Mouse (Mus musculus): ENCODE data around the gene Tnfrsf14. TPM values are rescaled to one million over a fixed set of nuclear protein-coding genes. Genes with fewer than 3 reads are reported as not detected.

The Tnfrsf14 gene
- polyA plus RNA-seq, 1 experiment from 2014 or later = 0.42 TPM

- Histone ChIP-seq H3K9ac (ENCODE audit: low read depth, low read length) (no peak overlapping the region), H3K27me3 (ENCODE audit: control insufficient read depth, insufficient read depth, low read length) (no peaks in the 10 kb centered on the region), H3K4me1 (ENCODE audit: control insufficient read depth, insufficient read depth, low read length) (no peaks in the 10 kb centered on the region), H3K4me3 (ENCODE audit: low read length) (no peak overlapping the region), H3K27ac (ENCODE audit: low read depth, low read length) (no peak overlapping the region), H3K4me2 (replicated peaks; ENCODE audit: low read depth, low read length) (no peak overlapping the region), H3K36me3 (ENCODE audit: control insufficient read depth, insufficient read depth, low read length) (no peaks in the 10 kb centered on the region), H3K9me3 (ENCODE audit: control insufficient read depth, low read length) (no peaks in the 10 kb centered on the region)
- ATAC-seq (ENCODE audit: low FRiP score, low TSS enrichment) = no peak
- WGBS = 81% methylated on average over 10 of the region's 10 CpGs
Observed at GRCm38 (mm10) chr4:154942632-154943322, 14.4 kb upstream of the Tnfrsf14 start.

- Histone ChIP-seq H3K4me3 (ENCODE audit: low read length) (no peak overlapping the region), H3K9ac (ENCODE audit: low read depth, low read length) (no peak overlapping the region), H3K27ac (ENCODE audit: low read depth, low read length) (no peak overlapping the region), H3K36me3 (ENCODE audit: control insufficient read depth, insufficient read depth, low read length) (no peaks in the 10 kb centered on the region), H3K4me1 (ENCODE audit: control insufficient read depth, insufficient read depth, low read length) (no peaks in the 10 kb centered on the region), H3K4me2 (replicated peaks; ENCODE audit: low read depth, low read length) (no peak overlapping the region), H3K9me3 (ENCODE audit: control insufficient read depth, low read length) (no peaks in the 10 kb centered on the region), H3K27me3 (ENCODE audit: control insufficient read depth, insufficient read depth, low read length) (no peaks in the 10 kb centered on the region)
- no peak for ATAC-seq (ENCODE audit: low FRiP score, low TSS enrichment)
- WGBS = 82% methylated on average over 5 of the region's 5 CpGs
Observed at GRCm38 (mm10) chr4:154941831-154942230, 13.5 kb upstream of the Tnfrsf14 start.

- no peak overlapping the region for H3K27ac ChIP-seq (ENCODE audit: low read depth, low read length)
- H3K27me3 ChIP-seq (ENCODE audit: control insufficient read depth, insufficient read depth, low read length) = no peaks in the 10 kb centered on the region
- H3K4me2 ChIP-seq (replicated peaks; ENCODE audit: low read depth, low read length) = no peak overlapping the region
- no peak overlapping the region for H3K4me3 ChIP-seq (ENCODE audit: low read length)
- ATAC-seq (ENCODE audit: low FRiP score, low TSS enrichment) = no peak
- no peaks in the 10 kb centered on the region for H3K4me1 ChIP-seq (ENCODE audit: control insufficient read depth, insufficient read depth, low read length)
- no peaks in the 10 kb centered on the region for H3K36me3 ChIP-seq (ENCODE audit: control insufficient read depth, insufficient read depth, low read length)
- no peaks in the 10 kb centered on the region for H3K9me3 ChIP-seq (ENCODE audit: control insufficient read depth, low read length)
- WGBS = 91% methylated on average over 2 of the region's 2 CpGs
- no peak overlapping the region for H3K9ac ChIP-seq (ENCODE audit: low read depth, low read length)
Observed at GRCm38 (mm10) chr4:154940156-154940555, 11.8 kb upstream of the Tnfrsf14 start.

- no peaks in the 10 kb centered on the region for H3K36me3 ChIP-seq (ENCODE audit: control insufficient read depth, insufficient read depth, low read length)
- H3K4me3 ChIP-seq (ENCODE audit: low read length) = no peak overlapping the region
- no peak for ATAC-seq (ENCODE audit: low FRiP score, low TSS enrichment)
- WGBS = 83% methylated on average over 1 of the region's 1 CpGs
- H3K9ac ChIP-seq (ENCODE audit: low read depth, low read length) = no peak overlapping the region
- no peaks in the 10 kb centered on the region for H3K27me3 ChIP-seq (ENCODE audit: control insufficient read depth, insufficient read depth, low read length)
- no peak overlapping the region for H3K27ac ChIP-seq (ENCODE audit: low read depth, low read length)
- no peaks in the 10 kb centered on the region for H3K4me1 ChIP-seq (ENCODE audit: control insufficient read depth, insufficient read depth, low read length)
- no peaks in the 10 kb centered on the region for H3K9me3 ChIP-seq (ENCODE audit: control insufficient read depth, low read length)
- no peak overlapping the region for H3K4me2 ChIP-seq (replicated peaks; ENCODE audit: low read depth, low read length)
Observed at GRCm38 (mm10) chr4:154937746-154938145, 9.4 kb upstream of the Tnfrsf14 start.

GRCm38 (mm10) chr4:154936542-154937255, 8.3 kb upstream of the Tnfrsf14 start:
- Histone ChIP-seq H3K9ac (ENCODE audit: low read depth, low read length) (no peak overlapping the region), H3K4me3 (ENCODE audit: low read length) (no peak overlapping the region), H3K4me1 (ENCODE audit: control insufficient read depth, insufficient read depth, low read length) (no peaks in the 10 kb centered on the region), H3K27me3 (ENCODE audit: control insufficient read depth, insufficient read depth, low read length) (no peaks in the 10 kb centered on the region), H3K36me3 (ENCODE audit: control insufficient read depth, insufficient read depth, low read length) (no peaks in the 10 kb centered on the region), H3K4me2 (replicated peaks; ENCODE audit: low read depth, low read length) (no peak overlapping the region), H3K27ac (ENCODE audit: low read depth, low read length) (no peak overlapping the region), H3K9me3 (ENCODE audit: control insufficient read depth, low read length) (no peaks in the 10 kb centered on the region)
- ATAC-seq (ENCODE audit: low FRiP score, low TSS enrichment) = no peak
- 62% methylated on average over 8 of the region's 8 CpGs for WGBS

- ATAC-seq (ENCODE audit: low FRiP score, low TSS enrichment) = no peak
- WGBS = 75% methylated on average over 7 of the region's 7 CpGs
- no peaks in the 10 kb centered on the region for H3K36me3 ChIP-seq (ENCODE audit: control insufficient read depth, insufficient read depth, low read length)
- H3K4me2 ChIP-seq (replicated peaks; ENCODE audit: low read depth, low read length) = no peak overlapping the region
- no peaks in the 10 kb centered on the region for H3K4me1 ChIP-seq (ENCODE audit: control insufficient read depth, insufficient read depth, low read length)
- H3K4me3 ChIP-seq (ENCODE audit: low read length) = no peak overlapping the region
- no peaks in the 10 kb centered on the region for H3K27me3 ChIP-seq (ENCODE audit: control insufficient read depth, insufficient read depth, low read length)
- no peak overlapping the region for H3K27ac ChIP-seq (ENCODE audit: low read depth, low read length)
- H3K9me3 ChIP-seq (ENCODE audit: control insufficient read depth, low read length) = no peaks in the 10 kb centered on the region
- H3K9ac ChIP-seq (ENCODE audit: low read depth, low read length) = no peak overlapping the region
Observed at GRCm38 (mm10) chr4:154935788-154936187, 7.4 kb upstream of the Tnfrsf14 start.

GRCm38 (mm10) chr4:154934800-154935199, 6.4 kb upstream of the Tnfrsf14 start:
- no peaks in the 10 kb centered on the region for H3K4me1 ChIP-seq (ENCODE audit: control insufficient read depth, insufficient read depth, low read length)
- no peak overlapping the region for H3K4me3 ChIP-seq (ENCODE audit: low read length)
- no peaks in the 10 kb centered on the region for H3K36me3 ChIP-seq (ENCODE audit: control insufficient read depth, insufficient read depth, low read length)
- H3K27ac ChIP-seq (ENCODE audit: low read depth, low read length) = no peak overlapping the region
- no peak overlapping the region for H3K4me2 ChIP-seq (replicated peaks; ENCODE audit: low read depth, low read length)
- no peak for ATAC-seq (ENCODE audit: low FRiP score, low TSS enrichment)
- WGBS = 86% methylated on average over 2 of the region's 2 CpGs
- H3K9ac ChIP-seq (ENCODE audit: low read depth, low read length) = no peak overlapping the region
- H3K9me3 ChIP-seq (ENCODE audit: control insufficient read depth, low read length) = no peaks in the 10 kb centered on the region
- no peaks in the 10 kb centered on the region for H3K27me3 ChIP-seq (ENCODE audit: control insufficient read depth, insufficient read depth, low read length)

GRCm38 (mm10) chr4:154933306-154933907, 5.0 kb upstream of the Tnfrsf14 start:
- Histone ChIP-seq H3K36me3 (ENCODE audit: control insufficient read depth, insufficient read depth, low read length) (no peaks in the 10 kb centered on the region), H3K4me3 (ENCODE audit: low read length) (no peak overlapping the region), H3K4me2 (replicated peaks; ENCODE audit: low read depth, low read length) (no peak overlapping the region), H3K4me1 (ENCODE audit: control insufficient read depth, insufficient read depth, low read length) (peaks cover 3% of the 10 kb centered on the region; the same call in 1 of the 2 replicates), H3K27me3 (ENCODE audit: control insufficient read depth, insufficient read depth, low read length) (no peaks in the 10 kb centered on the region), H3K9me3 (ENCODE audit: control insufficient read depth, low read length) (no peaks in the 10 kb centered on the region), H3K27ac (ENCODE audit: low read depth, low read length) (no peak overlapping the region), H3K9ac (ENCODE audit: low read depth, low read length) (no peak overlapping the region)
- ATAC-seq (ENCODE audit: low FRiP score, low TSS enrichment) = peak; percentile 12; the same call in 1 of the 2 replicates
- WGBS = 57% methylated on average over 13 of the region's 13 CpGs

- no peaks in the 10 kb centered on the region for H3K27me3 ChIP-seq (ENCODE audit: control insufficient read depth, insufficient read depth, low read length)
- H3K4me1 ChIP-seq (ENCODE audit: control insufficient read depth, insufficient read depth, low read length) = peaks cover 9% of the 10 kb centered on the region; the same call in 1 of the 2 replicates
- no peak overlapping the region for H3K4me2 ChIP-seq (replicated peaks; ENCODE audit: low read depth, low read length)
- H3K4me3 ChIP-seq (ENCODE audit: low read length) = no peak overlapping the region
- H3K36me3 ChIP-seq (ENCODE audit: control insufficient read depth, insufficient read depth, low read length) = no peaks in the 10 kb centered on the region
- WGBS = 60% methylated on average over 12 of the region's 12 CpGs
- no peak overlapping the region for H3K27ac ChIP-seq (ENCODE audit: low read depth, low read length)
- H3K9me3 ChIP-seq (ENCODE audit: control insufficient read depth, low read length) = no peaks in the 10 kb centered on the region
- no peak overlapping the region for H3K9ac ChIP-seq (ENCODE audit: low read depth, low read length)
- ATAC-seq (ENCODE audit: low FRiP score, low TSS enrichment) = no peak
Observed at GRCm38 (mm10) chr4:154929088-154929660, 811 bp upstream of the Tnfrsf14 start.
